In the genomic region with DNA sequence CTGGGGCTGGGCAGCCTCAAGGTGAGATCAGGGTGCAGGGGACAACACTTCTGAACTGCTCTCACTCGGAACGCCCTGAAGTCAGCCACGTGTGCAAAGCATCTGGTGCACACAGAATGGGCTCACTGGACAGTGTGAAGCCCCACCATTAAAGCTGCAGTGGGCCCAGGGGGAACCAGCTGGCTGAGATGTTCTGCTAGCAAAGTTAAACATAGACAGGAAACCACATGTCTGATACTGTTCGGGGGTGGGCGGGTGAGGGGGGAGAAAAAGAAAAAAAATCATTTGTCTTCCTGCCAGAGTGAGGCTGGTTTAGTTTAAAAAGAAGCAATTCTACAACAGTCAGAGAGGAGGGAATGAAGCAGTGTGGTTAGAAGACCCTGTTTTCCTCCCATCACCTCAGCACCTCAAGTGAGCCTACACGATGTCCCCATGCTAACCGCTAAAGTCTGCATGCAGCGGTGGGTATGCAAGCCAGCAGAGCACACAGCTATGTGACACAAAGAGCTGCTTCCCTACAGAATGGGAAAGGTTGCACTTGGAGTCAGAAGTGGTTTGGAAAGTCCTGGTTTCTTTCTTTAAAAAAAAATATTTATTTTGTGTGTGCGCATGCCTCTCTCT, we compare ENCODE assay signal across 8 mouse cellular contexts. TPM values are rescaled to one million over a fixed set of nuclear protein-coding genes. Genes with fewer than 3 reads are reported as not detected.
A peak's percentile ranks its signal among the peaks of the same experiment; 100 is the strongest.
DNase-seq lines count a peak whose midpoint lies in the region; ATAC-seq lines count a peak whose summit lies in the region.

No protein-coding gene starts in this region.

- H3K36me3 ChIP-seq in liver, embryonic 15.5 days (replicated peaks): peaks cover 8% of the 10 kb centered on the region; the same call in 1 of the 2 replicates
- H3K36me3 ChIP-seq in forebrain, embryonic 12.5 days (replicated peaks): no peaks in the 10 kb centered on the region

- intact Hi-C loops in gastrocnemius, postnatal 36 days (cut with DNase I): no loop called here

- ATAC-seq in liver, embryonic 15.5 days (ENCODE audit: insufficient read depth): peak; percentile 24; the same call in 1 of the 2 replicates
- ATAC-seq in forebrain, embryonic 12.5 days (ENCODE audit: low FRiP score): no peak

- no peak overlapping the region for H3K4me3 ChIP-seq in liver, embryonic 15.5 days (replicated peaks)
- H3K4me3 ChIP-seq in forebrain, embryonic 12.5 days (replicated peaks): no peak overlapping the region

- no peak overlapping the region for H3K27ac ChIP-seq in liver, embryonic 15.5 days (replicated peaks)
- no peak overlapping the region for H3K27ac ChIP-seq in forebrain, embryonic 12.5 days

- no peak overlapping the region for H3K9ac ChIP-seq in liver, embryonic 15.5 days
- no peak overlapping the region for H3K9ac ChIP-seq in forebrain, embryonic 12.5 days

- H3K4me1 ChIP-seq in liver, embryonic 15.5 days (replicated peaks): peaks cover 6% of the 10 kb centered on the region; the same call in 1 of the 2 replicates
- peaks cover 13% of the 10 kb centered on the region; the same call in 1 of the 2 replicates for H3K4me1 ChIP-seq in forebrain, embryonic 12.5 days

- DNase-seq in gastrocnemius, postnatal 4 days (ENCODE audit: low spot score in 2 of 2): peak; percentile 39 to 70
- DNase-seq in gastrocnemius, postnatal 36 days: no peak
- DNase-seq in spleen, adult 18-20 months: peak; percentile 53 to 61
- no peak for DNase-seq in spleen, adult 12 weeks (ENCODE audit: low spot score)
- DNase-seq in thymus, postnatal 10 days (ENCODE audit: low spot score in 2 of 2): peak; percentile 32 to 34
- no peak for DNase-seq in right cerebral cortex, postnatal 36 days (ENCODE audit: low spot score in 2 of 2)

- WGBS in liver, embryonic 15.5 days (ENCODE audit: insufficient replicate concordance): 24% methylated on average over 9 of the region's 9 CpGs
- 74% methylated on average over 9 of the region's 9 CpGs for WGBS in forebrain, embryonic 12.5 days

- no peaks in the 10 kb centered on the region for H3K27me3 ChIP-seq in liver, embryonic 15.5 days
- no peaks in the 10 kb centered on the region for H3K27me3 ChIP-seq in forebrain, embryonic 12.5 days

- no peaks in the 10 kb centered on the region for H3K9me3 ChIP-seq in liver, embryonic 15.5 days (replicated peaks)
- no peaks in the 10 kb centered on the region for H3K9me3 ChIP-seq in forebrain, embryonic 12.5 days

- H3K4me2 ChIP-seq in liver, embryonic 15.5 days: no peak overlapping the region
- no peak overlapping the region for H3K4me2 ChIP-seq in forebrain, embryonic 12.5 days

RNA-seq across cellular contexts. Expression of gene Tgfbr2, which starts 52.1 kb away (rescaled TPM):
- 10 to 100 TPM; 69.6 to 71.1 TPM for total RNA-seq in gastrocnemius, postnatal 4 days (2021)
- total RNA-seq in gastrocnemius, postnatal 36 days (2021): 10 to 100 TPM; 17.7 to 18.6 TPM
- 6.5 and 6.6 TPM in 2 replicates for polyA plus RNA-seq in liver, embryonic 15.5 days (2015; fragmentation: Nextera tagmentation; extraction: Ambion mirVana)
- polyA plus RNA-seq in forebrain, embryonic 12.5 days (2016; fragmentation: Nextera tagmentation; extraction: Ambion mirVana): 7.5 and 7.8 TPM in 2 replicates

Comparison
In these comparisons a context has a peak if more than half of its experiments do, and no peak if none do; other contexts are left out.
1. DNase-seq: peak in gastrocnemius, postnatal 4 days (2 of 2), spleen, adult 18-20 months (2 of 2) and thymus, postnatal 10 days (2 of 2); none in gastrocnemius, postnatal 36 days (0 of 2), spleen, adult 12 weeks (single experiment) and right cerebral cortex, postnatal 36 days (0 of 2).